Mouse (Mus musculus) liver, embryonic 14.5 days (tissue): ENCODE data around the gene Cfl1.

ENCODE experiments used
- CTCF ChIP-seq: IDR thresholded peaks from 2 replicates; pipeline ENCODE4 v1.5.1; 2016; ENCODE audit warnings: antibody characterized with exemption, low read depth, control low read depth
- EP300 ChIP-seq: IDR thresholded peaks from 2 replicates; pipeline ENCODE4 v1.6.1; 2016; ENCODE audit warnings: antibody characterized with exemption, low read depth

DNA sequence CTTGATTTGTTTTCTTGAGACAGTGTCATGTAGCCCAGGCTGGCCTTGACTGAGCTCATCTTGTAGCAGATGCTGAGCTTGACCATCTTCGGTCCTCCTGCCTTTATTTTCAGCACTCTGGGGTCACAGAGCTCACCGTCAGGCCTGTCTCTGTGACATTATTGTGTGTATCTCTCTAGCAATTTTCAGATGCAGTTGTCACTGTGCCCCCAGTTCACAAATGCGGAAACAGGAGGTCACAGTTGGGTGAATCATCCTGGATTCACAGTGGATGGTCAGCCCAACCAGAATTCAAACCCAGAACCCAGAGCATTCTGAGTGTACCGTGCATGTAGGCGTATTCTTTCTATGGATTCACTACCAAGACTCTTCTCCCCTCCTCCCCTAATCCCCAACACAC is 44.5 kb upstream of the Cfl1 start:
- TF ChIP-seq CTCF (no peak), EP300 (no peak)
